Mouse (Mus musculus) retina, embryonic 14.5 days (tissue): ENCODE data around the gene B4galnt4.

Experiments
- DNase-seq: peaks from one replicate; pipeline ENCODE4 v3.0.0-alpha.2; 2015; ENCODE audit warnings: low spot score

B4galnt4 gene

DNA sequence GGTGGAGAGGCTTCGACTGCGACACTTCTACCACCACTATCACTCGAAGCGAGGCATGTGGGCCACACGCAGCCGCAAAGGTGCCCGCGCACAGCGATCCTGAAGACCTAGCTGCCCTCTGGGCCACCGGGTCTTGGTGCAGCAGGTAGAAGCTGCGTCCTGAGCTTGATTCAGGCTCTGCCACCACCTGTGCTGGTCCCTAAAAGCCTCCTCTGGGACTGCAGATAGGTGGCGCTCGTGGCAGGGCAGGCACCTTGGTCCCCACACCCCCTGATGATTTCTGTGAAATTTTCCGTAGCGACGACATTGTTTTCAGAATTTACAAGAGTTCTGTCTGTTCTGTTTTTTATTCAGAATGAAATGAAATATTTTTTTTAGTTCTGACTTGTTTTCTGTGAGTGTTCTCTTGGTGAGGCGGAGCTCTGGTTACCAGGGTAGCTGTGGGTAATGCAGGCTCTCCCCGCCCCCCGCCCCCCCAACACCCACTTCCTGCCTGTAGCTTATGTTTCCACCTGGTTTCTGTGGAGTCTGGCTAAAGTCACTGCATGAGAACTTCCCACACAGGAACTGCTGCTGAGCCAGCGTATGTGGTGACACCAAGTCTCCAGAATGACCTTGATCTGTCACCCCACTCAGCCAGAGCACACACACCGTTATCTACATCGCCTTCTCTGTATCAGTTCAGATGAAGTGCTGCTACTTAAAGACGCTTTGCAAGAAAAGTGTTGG, 11.3 kb downstream of the B4galnt4 start:
- DNase-seq, result peak; percentile 28

DNA sequence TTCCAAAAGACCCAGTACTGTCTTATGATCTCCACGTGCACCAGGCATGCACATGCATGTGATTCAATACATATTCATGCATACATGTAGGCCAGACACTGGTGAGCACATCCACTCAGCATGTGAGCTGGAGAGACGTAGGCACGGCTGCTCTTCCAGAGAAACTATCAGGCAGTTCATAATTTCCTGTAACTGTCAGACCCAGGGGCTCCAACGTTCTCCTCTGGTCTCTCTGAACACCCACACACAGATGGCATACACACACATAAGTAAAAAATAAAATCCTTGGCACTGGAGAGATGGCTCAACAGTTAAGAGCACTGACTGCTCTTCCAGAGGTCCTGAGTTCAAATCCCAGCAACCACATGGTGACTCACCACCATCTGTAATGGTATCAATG, 12.9 kb downstream of the B4galnt4 start:
- DNase-seq, result no peak

DNA sequence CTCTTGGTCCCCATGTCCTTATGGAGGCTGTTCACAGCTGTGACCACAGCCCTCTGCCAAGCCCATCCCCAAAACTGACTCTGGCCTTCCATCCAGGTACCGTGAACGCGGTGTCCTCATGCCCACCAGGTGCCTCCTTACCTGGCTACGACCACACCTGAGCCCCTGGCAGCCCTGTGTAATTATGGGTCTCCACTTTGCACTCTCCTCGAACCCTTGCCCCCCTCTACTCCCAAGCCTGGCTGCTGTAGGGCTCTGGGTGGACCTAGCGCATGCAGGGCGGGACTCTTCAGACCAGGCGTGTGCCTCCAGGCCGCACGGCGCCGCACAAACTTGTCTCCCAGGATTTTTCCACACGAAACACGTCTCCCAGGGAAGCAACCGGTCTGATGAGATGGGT, 16.9 kb downstream of the B4galnt4 start, which contains the start of gene Pkp3:
Pkp3 (plus strand) TSS at position 378 of the 400 bp plus-strand sequence.
- DNase-seq, result no peak

DNA sequence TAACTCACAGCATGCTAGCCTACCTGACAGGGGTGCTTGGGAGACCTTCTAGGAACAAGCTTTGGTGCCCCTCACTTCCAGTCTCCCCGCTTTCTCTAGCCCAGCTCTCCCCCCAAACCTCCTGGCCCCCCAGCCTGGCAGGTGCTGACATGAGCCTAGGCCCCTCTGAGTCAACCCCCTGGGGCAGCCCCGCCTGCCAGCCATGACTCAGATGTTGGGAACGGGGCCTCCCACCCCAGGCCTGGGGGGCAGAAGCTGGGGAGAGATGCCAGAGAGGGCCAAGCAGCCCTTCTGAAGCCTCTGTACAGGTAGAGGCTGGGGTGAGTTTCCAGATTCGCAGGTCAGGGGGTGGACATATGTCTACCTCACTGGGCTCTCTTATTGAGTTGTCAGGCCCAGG, 18.0 kb downstream of the B4galnt4 start:
- no peak for DNase-seq

DNA sequence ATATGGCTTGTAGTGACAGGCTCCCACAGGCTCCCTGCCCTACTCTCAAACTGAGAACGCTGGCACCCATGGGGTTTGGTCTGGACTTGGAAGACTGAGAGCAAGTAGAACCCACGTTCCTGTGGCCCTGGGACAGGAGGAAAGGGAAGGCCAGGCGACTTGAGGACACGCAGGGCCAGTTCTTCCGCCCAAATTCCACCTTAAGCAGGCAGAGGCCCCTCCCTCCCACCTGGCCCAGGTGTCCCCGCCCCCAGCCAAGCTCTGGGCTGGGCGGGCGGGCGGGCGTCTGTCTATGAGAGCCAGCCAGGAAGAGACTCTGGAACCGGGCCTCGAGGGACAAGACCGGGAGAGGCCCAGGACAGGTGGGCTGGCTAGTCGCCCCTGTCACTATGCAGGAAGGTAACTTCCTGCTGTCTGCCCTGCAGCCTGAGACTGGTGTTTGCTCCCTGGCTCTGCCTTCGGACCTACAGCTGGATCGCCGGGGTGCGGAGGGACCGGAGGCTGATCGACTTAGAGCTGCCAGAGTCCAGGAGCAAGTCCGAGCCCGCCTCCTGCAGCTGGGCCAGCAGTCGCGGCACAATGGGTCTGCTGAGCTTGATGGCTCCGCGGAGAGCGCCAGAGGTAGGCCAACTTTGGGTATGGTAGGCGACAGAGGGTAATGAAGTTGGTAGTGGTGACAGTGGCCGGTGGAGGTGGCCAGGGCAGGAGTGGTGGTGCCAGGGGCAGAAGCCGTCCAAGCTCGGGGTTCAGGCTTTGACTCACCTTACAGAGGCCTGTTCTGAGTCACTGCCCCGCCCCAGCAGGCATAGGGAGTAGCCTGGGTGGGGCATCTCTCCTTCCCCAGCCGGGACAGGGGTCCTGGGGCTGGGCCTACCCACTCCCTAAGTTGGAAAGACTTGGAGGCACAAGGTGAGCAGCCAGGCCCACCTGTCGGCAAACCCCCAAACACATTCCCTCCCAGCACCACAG, 18.9 kb downstream of the B4galnt4 start:
- DNase-seq, result no peak

DNA sequence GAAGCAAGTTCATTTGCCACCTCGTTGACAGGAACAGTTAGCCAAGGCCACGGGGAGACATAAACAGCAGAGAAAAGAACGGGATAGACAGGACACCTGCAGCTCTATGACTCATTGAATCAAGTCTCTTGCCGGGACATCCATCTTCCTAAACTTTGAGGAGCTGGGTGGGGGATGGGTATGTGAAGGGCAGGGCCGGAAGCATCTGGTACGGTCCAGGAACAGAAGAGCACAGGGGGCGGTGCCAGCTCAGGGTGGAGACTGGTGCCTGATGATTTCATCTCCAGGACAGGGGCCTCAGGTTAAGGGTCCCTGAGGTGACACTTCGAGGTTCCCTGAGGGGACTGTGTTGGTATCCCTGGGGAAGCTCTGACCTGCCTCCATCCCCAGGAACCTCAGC, 27.0 kb downstream of the B4galnt4 start:
- no peak for DNase-seq

DNA sequence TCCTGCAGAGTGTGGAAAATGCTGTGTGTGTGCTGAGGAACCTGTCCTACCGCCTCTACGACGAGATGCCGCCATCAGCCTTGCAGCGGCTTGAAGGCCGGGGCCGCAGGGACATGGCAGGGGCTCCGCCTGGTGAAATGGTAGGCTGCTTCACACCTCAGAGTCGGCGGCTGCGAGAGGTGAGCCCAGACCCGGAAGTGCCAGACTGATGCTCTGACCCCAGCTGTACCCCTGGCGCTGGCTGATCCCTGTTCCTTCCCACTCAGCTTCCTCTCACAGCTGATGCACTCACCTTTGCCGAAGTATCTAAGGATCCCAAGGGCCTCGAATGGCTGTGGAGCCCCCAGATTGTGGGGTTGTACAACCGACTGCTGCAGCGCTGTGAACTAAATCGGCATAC, 27.6 kb downstream of the B4galnt4 start:
- no peak for DNase-seq

DNA sequence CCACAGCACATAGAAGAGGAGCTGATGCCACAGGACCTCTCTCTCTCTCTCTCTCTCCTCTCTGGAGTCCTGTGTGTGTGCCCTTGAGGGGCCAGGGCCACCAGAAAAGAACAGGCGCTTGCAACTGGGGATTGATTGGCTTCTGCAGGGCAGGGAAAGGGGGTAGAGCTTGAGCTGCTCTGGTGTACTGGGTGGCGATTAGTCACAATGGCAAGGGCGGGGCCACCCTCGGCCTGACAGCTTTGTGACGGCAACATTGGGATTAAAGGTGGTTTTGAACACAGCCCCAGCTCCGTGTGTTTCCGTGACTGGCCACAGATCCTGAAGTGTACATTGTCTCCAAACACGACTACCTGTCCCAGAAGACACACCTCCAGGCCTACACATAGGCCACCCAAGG, 29.3 kb downstream of the B4galnt4 start:
- DNase-seq, result no peak

DNA sequence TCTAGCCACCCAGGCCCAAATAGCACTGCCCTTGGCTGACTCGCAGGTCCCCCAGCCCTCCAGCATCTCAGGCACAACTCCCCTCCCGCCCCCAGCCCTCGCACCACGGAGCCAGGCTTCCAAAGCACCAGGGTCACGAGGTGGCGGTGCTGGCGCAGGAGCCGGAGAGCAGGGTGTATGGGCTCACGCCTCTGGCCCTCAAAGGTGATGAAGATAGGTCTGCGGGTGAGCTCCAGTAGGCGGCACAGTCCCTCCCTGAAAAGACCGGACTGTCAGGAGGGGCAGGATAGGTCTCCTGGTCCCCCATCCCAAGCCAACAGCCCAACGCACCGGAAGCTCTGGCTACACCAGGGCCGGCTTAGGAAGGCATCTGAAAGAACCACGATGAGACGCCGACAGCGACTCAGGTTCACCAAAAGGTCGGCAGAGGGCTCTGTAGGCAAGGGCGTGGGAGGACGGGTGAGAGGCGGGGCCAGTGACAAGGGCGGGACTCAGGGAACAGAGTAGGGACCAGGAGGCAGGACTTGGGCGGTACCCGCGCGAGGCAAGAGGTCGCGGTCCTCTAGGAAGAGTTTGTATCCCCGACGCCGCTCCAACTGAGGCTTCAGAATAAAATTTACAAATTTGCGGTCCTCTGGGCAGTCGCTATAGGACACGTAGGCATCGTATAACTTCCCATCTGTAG, 31.3 kb downstream of the B4galnt4 start:
- DNase-seq, result peak; percentile 86

DNA sequence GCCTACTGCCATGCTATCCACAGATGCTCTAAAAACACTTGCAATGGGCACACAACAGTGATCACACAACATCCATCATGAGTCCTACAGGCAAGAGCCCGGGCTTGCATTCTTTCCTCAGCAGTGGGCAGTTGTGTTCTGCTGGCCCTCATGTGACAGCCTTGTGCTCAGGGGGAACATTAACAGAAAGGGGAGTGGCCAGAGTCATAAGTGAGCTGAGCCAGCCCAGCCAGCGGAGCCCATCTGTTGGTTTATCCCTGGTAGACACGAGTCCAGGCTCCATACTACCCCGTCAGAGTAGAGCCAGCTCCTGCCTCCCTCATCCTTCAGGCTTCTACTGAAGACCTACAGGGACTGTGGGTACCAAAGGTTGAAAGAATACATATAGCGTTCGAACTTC, 33.0 kb downstream of the B4galnt4 start:
- no peak for DNase-seq

DNA sequence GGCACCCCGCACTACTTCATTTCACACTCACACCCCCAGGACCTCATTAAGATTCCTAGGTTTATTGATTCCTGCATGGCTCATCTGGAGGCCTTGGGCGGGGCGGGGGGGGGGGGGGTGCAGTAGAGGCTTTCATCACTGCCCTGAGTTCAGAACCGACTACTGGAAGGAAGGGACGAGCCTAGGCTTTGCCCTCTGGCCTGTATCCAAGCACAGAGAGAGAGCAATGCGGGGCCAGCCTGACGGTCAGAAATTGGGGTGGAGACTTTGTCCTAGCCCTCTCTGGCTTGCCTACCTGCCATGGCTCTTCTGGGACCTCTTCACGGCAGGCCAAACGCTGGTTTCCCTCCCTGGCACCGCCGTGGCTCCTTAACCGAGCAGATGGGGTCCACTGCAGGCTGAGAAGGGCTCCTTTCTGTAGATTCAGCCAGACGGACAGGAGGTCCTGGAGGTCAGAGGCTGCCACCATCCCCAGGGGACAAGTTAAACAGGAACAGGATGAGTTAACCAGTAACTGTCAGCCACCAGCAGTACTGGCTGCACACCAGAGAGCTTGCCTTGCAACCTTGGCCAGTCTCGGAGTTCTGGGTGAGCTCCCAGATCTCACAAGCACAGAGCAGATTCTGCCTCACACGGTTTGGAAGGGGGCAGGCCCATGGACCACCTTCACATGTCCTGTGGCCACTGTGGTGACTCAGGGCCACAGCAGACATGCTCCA, 33.7 kb downstream of the B4galnt4 start:
- DNase-seq, result no peak

DNA sequence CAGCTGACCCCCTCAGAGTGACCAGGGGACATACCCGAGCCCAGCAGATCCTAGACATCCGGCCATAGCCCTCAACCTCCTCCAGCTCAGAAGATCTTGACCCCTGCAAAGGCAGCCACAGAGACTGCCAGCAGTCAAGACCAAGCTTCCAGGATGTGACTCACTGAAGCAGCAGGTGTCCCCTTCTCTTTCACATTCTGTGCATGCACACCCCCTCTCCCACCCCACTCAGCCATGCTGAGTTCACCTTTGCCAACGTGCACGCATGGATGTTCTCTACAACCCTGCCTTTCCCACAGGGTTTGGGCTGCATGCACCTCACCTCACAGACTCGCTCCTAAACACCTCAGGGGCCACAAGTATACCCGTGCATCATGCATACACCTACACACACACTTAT, 35.1 kb downstream of the B4galnt4 start:
- DNase-seq, result no peak

DNA sequence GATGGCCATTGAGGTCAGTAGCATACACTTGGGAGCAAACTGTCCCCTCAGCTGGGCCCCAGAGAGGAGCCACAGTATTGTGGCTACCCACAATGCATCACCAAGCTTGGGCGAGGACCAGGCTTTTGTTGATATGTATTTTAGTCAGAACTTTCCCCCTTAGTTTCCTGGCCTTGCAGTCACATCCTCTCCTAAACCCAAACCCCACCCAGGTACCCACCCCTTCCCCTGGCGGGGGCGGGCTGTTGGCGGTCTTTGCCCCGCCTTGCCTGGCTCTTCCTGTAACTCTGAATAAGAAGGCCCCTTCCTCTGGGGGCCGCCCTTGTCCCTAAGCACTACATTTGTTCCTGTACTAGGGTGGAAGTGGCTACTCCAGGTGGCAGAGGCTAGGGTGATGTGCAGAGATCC, 35.7 kb downstream of the B4galnt4 start:
- no peak for DNase-seq

DNA sequence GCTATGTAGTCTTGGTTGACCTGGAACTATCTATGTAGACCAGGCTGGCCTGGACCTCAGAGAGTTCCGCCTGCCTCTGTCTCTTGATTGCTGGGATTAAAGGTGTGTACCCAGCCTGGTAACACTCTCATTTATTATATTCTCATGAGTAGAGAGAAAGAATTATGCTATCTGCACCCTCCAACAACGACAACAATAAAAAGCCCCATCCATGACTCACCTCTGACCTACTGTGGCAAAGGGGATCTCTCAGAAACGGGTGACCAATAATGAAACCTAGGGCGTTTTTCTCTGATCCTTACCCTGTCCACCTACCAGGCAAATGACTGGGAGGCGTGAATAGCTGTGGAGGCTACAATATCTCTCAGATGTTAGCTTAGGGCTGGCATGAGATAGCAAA, 36.3 kb downstream of the B4galnt4 start:
- DNase-seq, result no peak

DNA sequence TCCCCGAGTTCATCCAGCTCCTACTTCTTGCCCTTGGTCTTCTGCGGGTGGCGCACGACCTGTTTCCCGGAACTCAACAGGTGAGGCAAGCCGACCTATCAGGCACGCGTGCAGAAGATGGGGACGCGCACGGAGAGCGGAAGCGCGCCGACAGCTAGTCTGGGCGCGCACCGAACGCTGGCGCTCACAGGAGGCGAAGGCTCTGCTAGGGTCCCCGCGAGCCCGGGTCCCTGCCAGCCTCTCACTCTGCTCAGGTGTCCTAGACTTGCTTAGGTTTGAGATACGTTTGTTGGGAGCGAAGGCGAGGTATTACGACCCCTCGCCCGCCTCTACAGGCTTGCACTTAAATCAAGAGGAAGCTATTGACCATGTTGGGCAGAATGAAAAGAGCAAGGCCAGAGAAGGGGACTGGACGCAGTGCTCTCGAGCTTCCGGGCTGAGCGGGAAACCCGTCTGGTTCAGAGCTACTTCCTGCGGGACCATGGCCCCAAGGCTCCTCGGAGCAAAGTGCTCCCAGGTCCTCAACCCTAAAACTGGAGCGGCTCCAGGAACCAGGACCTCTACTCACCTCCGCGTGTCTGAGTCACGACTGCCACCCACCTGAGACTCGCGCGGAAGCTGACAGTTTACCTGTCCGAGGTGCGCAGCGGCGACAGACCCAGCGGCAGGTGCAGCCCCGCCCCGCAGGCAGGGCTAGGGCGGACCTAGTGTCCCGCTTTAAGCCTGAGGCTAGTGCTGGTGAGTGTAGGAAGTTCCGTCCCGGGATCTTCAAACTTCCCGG, 39.2 kb downstream of the B4galnt4 start, which contains the start of gene Sigirr:
Sigirr (minus strand) TSS at position 662 of the 781 bp plus-strand sequence.
- peak; percentile 20 for DNase-seq

DNA sequence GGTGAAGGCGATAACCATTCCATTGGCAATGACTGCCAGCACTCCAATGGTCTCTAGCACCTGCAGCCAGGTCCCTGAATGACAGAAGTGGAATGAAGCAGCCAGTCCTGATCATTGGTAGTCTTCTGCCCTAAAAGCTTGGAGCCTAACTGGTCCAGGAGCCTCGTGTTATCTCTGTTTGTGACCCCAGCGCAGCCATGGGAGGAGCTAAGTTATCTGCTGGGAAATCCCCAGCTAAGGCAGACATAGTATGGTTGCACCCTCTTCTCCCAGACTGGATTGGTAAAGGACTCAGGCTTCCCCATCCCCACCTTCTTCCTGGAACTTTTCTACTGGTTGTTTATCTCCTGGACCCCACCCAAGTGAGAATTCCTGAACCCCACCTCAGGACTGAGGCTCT, 42.3 kb downstream of the B4galnt4 start:
- DNase-seq, result no peak

DNA sequence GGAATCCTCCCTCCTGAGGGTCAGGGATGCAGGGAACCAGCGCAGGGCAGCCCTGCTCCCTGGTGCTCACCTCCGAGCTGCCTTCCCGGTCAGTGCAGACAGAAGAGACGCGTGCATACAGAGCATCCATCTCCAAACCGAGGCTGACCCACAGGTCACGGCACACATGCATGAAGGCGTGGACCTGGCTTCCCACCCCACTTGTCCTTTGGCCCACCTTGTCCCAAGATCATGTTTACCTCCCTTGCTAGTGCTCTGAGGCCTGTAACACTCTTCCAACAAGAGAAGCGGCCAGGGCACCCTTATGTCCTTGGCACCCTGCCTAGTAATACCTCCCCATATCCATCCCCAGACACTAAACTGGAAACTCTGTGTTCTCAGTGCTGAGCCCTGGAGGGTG, 55.0 kb downstream of the B4galnt4 start:
- DNase-seq, result no peak

DNA sequence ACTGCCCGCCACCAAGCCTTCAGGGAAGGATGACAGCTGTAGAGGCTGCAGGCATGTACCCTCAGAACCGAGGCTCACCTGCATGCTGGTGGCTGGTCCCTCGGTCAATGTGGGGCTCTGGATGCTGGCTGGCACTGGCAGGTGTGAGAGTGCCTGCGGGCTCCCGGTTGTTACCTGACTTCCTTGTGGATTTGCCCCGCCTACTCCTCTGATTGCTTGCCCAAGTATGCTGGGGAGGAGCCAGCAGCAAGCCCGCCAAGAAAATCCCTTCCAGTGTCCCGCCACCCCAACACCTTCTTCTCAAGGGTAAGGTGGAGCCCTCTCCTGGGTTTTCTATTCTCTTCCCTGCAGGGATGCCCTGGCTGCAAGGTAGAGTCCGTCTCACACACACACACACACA, 56.7 kb downstream of the B4galnt4 start, which contains the start of gene Ano9:
Ano9 (minus strand) TSS at position 171 of the 400 bp plus-strand sequence.
- DNase-seq, result no peak

DNA sequence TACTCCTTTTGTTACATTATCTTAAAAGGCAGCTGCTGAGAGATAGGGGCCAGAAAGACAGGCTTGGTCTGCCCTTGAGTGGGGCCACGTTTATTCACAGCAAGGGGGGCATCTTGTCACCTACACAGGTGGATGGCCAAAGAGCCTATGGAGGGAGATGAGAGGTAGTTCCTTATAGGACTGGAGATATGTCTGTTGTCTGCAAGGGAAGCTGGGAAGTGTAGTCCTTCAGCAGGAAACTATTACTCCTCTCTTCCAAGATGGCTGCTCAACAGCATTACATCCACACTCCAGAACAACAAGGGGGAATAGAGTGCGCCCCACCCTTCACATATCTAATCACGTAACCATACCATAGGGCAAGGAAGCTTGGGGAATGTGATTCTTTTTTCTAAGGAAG, 58.6 kb downstream of the B4galnt4 start:
- DNase-seq, result no peak

DNA sequence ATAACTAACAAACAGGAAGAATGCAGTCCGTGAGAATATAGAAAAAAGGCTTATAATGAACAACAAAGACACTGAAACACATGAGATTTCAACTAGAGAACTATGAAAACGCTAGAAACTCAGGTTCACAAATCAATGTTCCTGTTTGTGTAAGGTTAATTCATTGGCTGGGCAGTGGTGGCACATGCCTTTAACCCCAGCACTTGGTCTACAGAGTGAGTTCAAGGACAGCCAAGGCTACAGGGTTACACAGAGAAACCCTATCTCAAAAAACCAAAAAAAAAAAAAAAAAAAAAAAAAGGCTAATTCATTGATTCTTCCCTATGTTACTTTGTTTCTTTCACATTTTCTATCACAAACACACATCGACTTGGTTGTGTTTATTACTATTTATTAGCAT, 59.7 kb downstream of the B4galnt4 start:
- DNase-seq, result no peak

DNA sequence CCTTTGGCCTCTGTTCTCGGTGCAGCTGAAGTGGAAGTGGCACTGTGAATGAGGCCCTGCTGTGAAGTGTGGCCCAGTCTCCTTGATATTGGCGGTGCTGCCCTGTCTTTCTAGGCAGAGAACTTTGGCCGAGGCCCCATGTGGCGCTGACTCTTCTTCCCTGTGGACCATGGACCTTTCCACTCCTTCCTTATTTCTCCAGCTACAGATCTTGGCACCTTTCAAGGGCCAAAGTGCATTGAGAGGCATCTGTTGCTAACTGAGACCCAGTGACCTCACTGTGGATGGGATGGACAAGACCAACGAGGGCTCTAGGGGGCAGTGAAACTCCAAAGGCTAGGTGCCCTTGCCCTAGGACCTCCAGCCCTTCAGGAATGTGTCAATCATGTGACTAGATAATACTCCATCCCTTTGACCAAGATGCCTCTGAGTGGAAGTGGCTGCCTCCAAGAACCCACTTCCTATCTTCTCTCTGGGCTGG, 60.2 kb downstream of the B4galnt4 start:
- no peak for DNase-seq
